Mouse (Mus musculus) liver, embryonic 16.5 days (tissue): ENCODE measurements at regions not wholly inside any gene's neighbourhood (a gene's known extent, or its start where the extent isn't known, plus 50 kb on each side); places are given as distances from the start of the nearest gene placed in this dataset.

Source experiments
- ATAC-seq: fragments of 200-750 bp; cut with Nextera tagmentation; 2 replicates; pipeline ENCODE4 v1.8.0; 2017; ENCODE audit warnings: low read depth, mild to moderate bottlenecking, moderate number of reproducible peaks, moderate library complexity
- H3K27ac ChIP-seq: fragments of 300-500 bp; sonication (generic); 2 replicates; pipeline ENCODE4 v1.5.1; 2014; ENCODE audit warnings: mild to moderate bottlenecking, low read length
- H3K27me3 ChIP-seq: fragments of 300-500 bp; sonication (generic); 2 replicates; pipeline ENCODE4 v1.6.1; 2014; ENCODE audit warnings: low read depth, low read length, mixed read lengths; ENCODE audit not compliant: control insufficient read depth, insufficient read depth
- H3K36me3 ChIP-seq: fragments of 300-500 bp; sonication (generic); 2 replicates; pipeline ENCODE4 v1.6.1; 2014; ENCODE audit warnings: mild to moderate bottlenecking; ENCODE audit not compliant: control insufficient read depth, insufficient read depth
- H3K4me1 ChIP-seq: fragments of 300-500 bp; sonication (generic); 2 replicates; pipeline ENCODE4 v1.6.1; 2014; ENCODE audit warnings: low read depth, low read length, mixed read lengths; ENCODE audit not compliant: control insufficient read depth
- H3K4me2 ChIP-seq: fragments of 300-500 bp; sonication (generic); 2 replicates; pipeline ENCODE4 v1.6.1; 2014; ENCODE audit warnings: low read depth, low read length, mixed read lengths
- H3K4me3 ChIP-seq: fragments of 300-500 bp; sonication (generic); 2 replicates; pipeline ENCODE4 v1.5.1; 2014; ENCODE audit warnings: low read depth, mild to moderate bottlenecking, low read length
- H3K9ac ChIP-seq: fragments of 300-500 bp; sonication (generic); 2 replicates; pipeline ENCODE4 v1.6.1; 2014; ENCODE audit warnings: low read depth, low read length
- H3K9me3 ChIP-seq: fragments of 300-500 bp; sonication (generic); replicated peaks from 2 replicates; pipeline ENCODE4 v1.6.1; 2016; ENCODE audit warnings: low read length; ENCODE audit not compliant: control insufficient read depth
- WGBS: fragments of 180-500 bp; shearing (Covaris S2); extraction: QIAGEN DNeasy Blood & Tissue Kit; methylation state at CpG from one replicate; pipeline ENCODE4 v1.1.7; 2014; ENCODE audit not compliant: insufficient replicate concordance; 5-methylcytosine and 5-hydroxymethylcytosine counted together

- Histone ChIP-seq H3K36me3 (no peaks in the 10 kb centered on the region), H3K4me3 (no peak overlapping the region), H3K27ac (no peak overlapping the region), H3K4me1 (no peaks in the 10 kb centered on the region), H3K9me3 (no peaks in the 10 kb centered on the region), H3K4me2 (no peak overlapping the region), H3K27me3 (no peaks in the 10 kb centered on the region), H3K9ac (no peak overlapping the region)
- WGBS = 71% methylated on average over 7 of the region's 7 CpGs
- ATAC-seq = no peak
These were observed 115.3 kb upstream of the A530016L24Rik start for GRCm38 (mm10) chr12:112373966-112374365.

GRCm38 (mm10) chr12:112376236-112376635, 113.0 kb upstream of the A530016L24Rik start:
- 77% methylated on average over 5 of the region's 5 CpGs for WGBS
- Histone ChIP-seq H3K4me1 (no peaks in the 10 kb centered on the region), H3K36me3 (no peaks in the 10 kb centered on the region), H3K27ac (no peak overlapping the region), H3K9me3 (no peaks in the 10 kb centered on the region), H3K9ac (no peak overlapping the region), H3K4me3 (no peak overlapping the region), H3K4me2 (no peak overlapping the region), H3K27me3 (no peaks in the 10 kb centered on the region)
- ATAC-seq = no peak

- no peak overlapping the region for H3K9ac ChIP-seq
- ATAC-seq = no peak
- no peak overlapping the region for H3K4me2 ChIP-seq
- no peaks in the 10 kb centered on the region for H3K36me3 ChIP-seq
- H3K9me3 ChIP-seq = no peaks in the 10 kb centered on the region
- no peaks in the 10 kb centered on the region for H3K27me3 ChIP-seq
- 59% methylated on average over 8 of the region's 8 CpGs for WGBS
- no peak overlapping the region for H3K4me3 ChIP-seq
- no peaks in the 10 kb centered on the region for H3K4me1 ChIP-seq
- no peak overlapping the region for H3K27ac ChIP-seq
These were observed 112.5 kb upstream of the A530016L24Rik start for GRCm38 (mm10) chr12:112376701-112377100.

DNA sequence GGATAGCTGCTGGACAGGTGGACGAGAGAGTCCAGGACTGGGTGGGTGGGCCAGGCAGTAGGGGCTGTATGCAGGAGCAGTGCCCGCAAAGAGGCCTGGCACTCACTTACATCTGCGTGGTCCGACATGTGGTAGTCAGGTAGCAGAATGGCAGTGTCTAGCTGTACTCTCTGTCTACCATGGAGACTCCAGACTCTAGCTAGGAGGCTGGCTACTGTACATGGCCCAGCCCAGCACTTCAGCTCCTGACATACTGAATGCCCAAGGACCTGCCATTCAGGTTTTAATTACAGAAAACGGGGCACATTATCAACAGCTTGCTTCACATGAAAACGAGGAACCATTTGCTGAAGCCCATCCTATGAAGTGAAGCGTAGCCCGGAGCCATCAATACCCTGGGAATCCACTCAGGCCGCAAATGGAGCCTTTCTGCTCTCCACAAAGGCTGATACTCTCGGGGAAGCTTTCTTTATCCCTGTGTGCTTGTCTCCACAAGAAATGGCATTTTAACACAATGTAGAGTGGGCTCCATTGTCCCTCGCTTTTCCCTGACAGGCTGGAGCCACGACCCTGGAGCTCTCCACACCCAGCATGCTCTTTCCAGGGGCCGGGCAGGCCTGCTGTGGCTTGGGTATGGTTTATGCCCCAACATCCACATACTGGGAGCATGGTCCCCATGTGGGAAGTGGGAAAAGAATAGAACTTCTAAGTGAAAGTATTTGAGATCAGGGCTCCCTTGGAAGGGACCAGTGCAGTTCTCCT, 110.6 kb upstream of the A530016L24Rik start:
- no peaks in the 10 kb centered on the region for H3K36me3 ChIP-seq
- no peaks in the 10 kb centered on the region for H3K9me3 ChIP-seq
- no peaks in the 10 kb centered on the region for H3K27me3 ChIP-seq
- no peak overlapping the region for H3K4me2 ChIP-seq
- WGBS = 64% methylated on average over 13 of the region's 13 CpGs
- no peak for ATAC-seq
- H3K9ac ChIP-seq = no peak overlapping the region
- no peak overlapping the region for H3K4me3 ChIP-seq
- H3K27ac ChIP-seq = no peak overlapping the region
- no peaks in the 10 kb centered on the region for H3K4me1 ChIP-seq

DNA sequence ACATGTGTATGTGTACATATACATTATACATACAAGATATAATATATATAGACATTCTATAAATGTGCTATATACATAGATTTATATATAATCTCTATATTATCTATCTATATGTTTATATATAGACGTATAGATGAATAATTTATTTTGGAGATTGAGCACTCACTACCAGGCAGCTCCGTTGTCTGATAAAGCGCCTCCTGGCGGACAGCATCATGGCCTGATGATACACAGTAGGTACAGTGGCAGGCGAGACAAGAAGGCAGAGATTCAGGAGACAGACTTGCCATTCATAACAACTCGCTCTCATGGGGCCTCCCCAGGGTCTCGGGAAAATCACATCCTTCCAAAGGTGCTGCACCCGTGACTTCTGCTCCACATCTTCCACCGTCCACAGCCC, 101.4 kb upstream of the A530016L24Rik start:
- 53% methylated on average over 9 of the region's 9 CpGs for WGBS
- Histone ChIP-seq H3K9ac (no peak overlapping the region), H3K27me3 (no peaks in the 10 kb centered on the region), H3K36me3 (no peaks in the 10 kb centered on the region), H3K27ac (no peak overlapping the region), H3K4me2 (no peak overlapping the region), H3K4me1 (no peaks in the 10 kb centered on the region), H3K9me3 (no peaks in the 10 kb centered on the region), H3K4me3 (no peak overlapping the region)
- no peak for ATAC-seq

DNA sequence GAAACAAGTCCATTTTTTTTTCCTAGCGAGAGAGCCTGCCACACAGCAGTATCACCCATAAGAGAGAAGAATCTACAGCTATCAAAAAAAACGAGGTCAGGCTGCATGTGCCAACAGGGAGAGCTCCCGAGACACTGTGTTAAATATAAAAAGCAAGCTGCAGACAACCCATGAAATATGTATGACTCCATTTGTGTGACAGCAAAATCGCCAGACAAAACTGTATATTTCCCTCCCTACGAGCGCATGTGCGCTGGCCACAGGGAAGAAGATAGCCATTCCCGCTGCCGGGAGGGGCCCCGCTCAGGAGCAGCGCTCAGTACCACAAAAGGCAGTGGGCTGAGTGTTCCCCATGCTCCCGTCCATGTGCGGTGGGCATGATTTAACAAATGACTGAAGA, 93.3 kb upstream of the A530016L24Rik start:
- Histone ChIP-seq H3K4me2 (no peak overlapping the region), H3K27ac (no peak overlapping the region), H3K9ac (no peak overlapping the region), H3K4me3 (no peak overlapping the region), H3K36me3 (no peaks in the 10 kb centered on the region), H3K27me3 (no peaks in the 10 kb centered on the region), H3K9me3 (no peaks in the 10 kb centered on the region), H3K4me1 (no peaks in the 10 kb centered on the region)
- no peak for ATAC-seq
- 75% methylated on average over 13 of the region's 13 CpGs for whole genome bisulfite sequencing

DNA sequence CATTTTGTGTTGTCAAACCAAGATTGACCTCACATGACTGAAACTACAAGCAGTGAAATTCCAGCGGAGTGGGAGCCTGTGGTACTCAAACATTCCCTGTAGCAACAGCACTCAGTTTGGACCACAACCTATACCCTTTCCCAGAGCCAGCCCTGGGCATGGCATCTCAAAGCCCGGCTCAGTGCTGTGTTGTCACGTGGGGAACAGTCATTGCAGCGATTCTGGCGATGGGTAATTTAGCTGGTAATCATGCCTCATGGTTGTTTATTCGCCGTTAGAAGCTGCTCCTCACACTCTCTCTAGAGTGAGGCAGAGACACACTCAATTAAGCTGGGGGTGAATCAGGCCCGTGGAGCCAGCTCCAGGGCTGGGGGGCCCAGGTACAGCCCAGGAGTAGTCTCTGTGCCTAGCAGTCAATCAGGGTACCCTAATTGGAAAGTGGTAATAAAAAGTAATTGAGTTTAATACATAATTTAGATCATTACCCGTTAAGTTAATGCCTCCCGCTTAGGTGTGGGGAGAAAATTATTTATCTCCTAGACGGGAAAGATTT, 85.5 kb upstream of the A530016L24Rik start:
- Histone ChIP-seq H3K9me3 (no peaks in the 10 kb centered on the region), H3K36me3 (no peaks in the 10 kb centered on the region), H3K4me3 (no peak overlapping the region), H3K27ac (no peak overlapping the region), H3K27me3 (no peaks in the 10 kb centered on the region), H3K4me1 (no peaks in the 10 kb centered on the region), H3K9ac (no peak overlapping the region), H3K4me2 (no peak overlapping the region)
- no peak for ATAC-seq
- 63% methylated on average over 11 of the region's 11 CpGs for WGBS

DNA sequence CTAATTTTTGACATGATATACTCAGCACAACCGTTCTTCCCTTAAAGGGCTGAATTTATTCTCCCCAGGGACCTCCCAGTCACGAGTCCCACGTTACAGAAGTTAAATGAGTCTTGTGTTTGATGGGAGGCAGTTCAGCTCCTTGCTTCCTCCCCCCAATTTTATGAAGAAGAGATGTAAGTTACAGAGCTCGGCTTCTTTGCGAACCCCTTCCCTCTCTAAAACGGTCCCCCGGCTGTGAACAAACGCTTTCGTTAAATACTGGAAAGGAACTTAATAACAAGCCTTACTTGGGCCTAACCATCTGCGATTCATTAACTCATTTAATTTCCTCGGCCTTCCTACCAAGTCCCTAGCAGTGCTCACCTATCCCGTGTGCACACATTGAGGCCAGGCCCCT, 84.9 kb upstream of the A530016L24Rik start:
- 73% methylated on average over 12 of the region's 12 CpGs for whole genome bisulfite sequencing
- Histone ChIP-seq H3K9me3 (no peaks in the 10 kb centered on the region), H3K9ac (no peak overlapping the region), H3K4me2 (no peak overlapping the region), H3K36me3 (no peaks in the 10 kb centered on the region), H3K27me3 (no peaks in the 10 kb centered on the region), H3K4me3 (no peak overlapping the region), H3K27ac (no peak overlapping the region), H3K4me1 (no peaks in the 10 kb centered on the region)
- ATAC-seq = no peak

- Histone ChIP-seq H3K4me1 (no peaks in the 10 kb centered on the region), H3K36me3 (no peaks in the 10 kb centered on the region), H3K27me3 (no peaks in the 10 kb centered on the region), H3K9ac (no peak overlapping the region), H3K27ac (no peak overlapping the region), H3K4me2 (no peak overlapping the region), H3K4me3 (no peak overlapping the region), H3K9me3 (no peaks in the 10 kb centered on the region)
- ATAC-seq = no peak
- 67% methylated on average over 12 of the region's 12 CpGs for WGBS
These were observed 83.5 kb upstream of the A530016L24Rik start for GRCm38 (mm10) chr12:112405781-112406213.
